Mouse (Mus musculus): ENCODE data around the gene Pik3cb. TPM values are rescaled to one million over a fixed set of nuclear protein-coding genes. Genes with fewer than 3 reads are reported as not detected.
A peak's percentile ranks its signal among the peaks of the same experiment; 100 is the strongest.

Gene Pik3cb
- total RNA-seq, 1 experiment from 2014 or later = 5.8 TPM

GRCm38 (mm10) chr9:99152699-99153490, 12.5 kb upstream of the Pik3cb start:
- ATAC-seq (replicated peaks; ENCODE audit: low read depth, poor library complexity, severe bottlenecking) = no peak

- ATAC-seq (replicated peaks; ENCODE audit: low read depth, poor library complexity, severe bottlenecking) = no peak; the same call in 1 of the 2 replicates
These were observed 6.7 kb upstream of the Pik3cb start for GRCm38 (mm10) chr9:99146855-99147735.

DNA sequence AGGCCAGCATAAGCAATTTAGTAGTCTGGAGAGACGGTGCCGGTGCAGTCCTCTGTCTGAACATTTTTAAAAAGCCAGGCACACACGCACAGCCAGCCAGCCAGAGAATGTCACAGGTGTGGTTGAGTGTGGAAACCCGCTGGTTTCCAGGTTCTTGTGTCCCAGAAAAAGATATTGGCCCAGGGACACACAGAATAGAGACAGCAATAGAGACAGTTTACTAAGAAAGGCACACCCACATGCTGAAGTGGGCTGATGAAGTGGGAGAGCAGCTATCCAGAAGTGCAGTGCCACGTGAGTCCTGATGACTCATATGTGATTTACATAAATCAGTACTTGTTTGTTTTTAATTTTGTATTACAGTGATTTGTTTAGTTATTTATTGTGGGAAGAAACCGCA, 5.3 kb upstream of the Pik3cb start:
- no peak for ATAC-seq (replicated peaks; ENCODE audit: low read depth, poor library complexity, severe bottlenecking)

GRCm38 (mm10) chr9:99144416-99144989, 4.1 kb upstream of the Pik3cb start:
- ATAC-seq (replicated peaks; ENCODE audit: low read depth, poor library complexity, severe bottlenecking) = no peak

DNA sequence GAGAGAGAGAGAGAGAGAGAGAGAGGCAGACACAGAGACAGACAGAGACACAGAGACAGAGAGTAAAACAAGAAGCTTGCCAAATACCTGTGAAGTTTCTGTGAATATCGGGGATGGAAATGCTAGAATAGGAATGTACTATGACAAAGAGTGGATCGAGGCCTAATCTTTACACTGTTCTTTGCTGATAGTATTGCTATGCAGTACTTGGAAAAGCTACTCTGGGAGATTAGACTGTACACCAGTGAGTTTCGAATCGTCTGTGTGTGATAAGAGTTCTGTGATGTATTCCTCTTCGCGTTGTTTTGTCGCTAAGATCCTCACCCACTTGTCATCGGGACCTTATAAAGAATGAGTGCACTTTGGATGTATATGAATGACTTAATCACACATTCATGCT, 1.2 kb upstream of the Pik3cb start:
- no peak for ATAC-seq (replicated peaks; ENCODE audit: low read depth, poor library complexity, severe bottlenecking)

GRCm38 (mm10) chr9:99141171-99141570, 750 bp upstream of the Pik3cb start:
- no peak for ATAC-seq (replicated peaks; ENCODE audit: low read depth, poor library complexity, severe bottlenecking)

GRCm38 (mm10) chr9:99139194-99140023, 1.0 kb downstream of the Pik3cb start:
- peak; percentile 30 for ATAC-seq (replicated peaks; ENCODE audit: low read depth, poor library complexity, severe bottlenecking)

- ATAC-seq (replicated peaks; ENCODE audit: low read depth, poor library complexity, severe bottlenecking) = no peak
These were observed 3.1 kb downstream of the Pik3cb start for GRCm38 (mm10) chr9:99137301-99137700.

DNA sequence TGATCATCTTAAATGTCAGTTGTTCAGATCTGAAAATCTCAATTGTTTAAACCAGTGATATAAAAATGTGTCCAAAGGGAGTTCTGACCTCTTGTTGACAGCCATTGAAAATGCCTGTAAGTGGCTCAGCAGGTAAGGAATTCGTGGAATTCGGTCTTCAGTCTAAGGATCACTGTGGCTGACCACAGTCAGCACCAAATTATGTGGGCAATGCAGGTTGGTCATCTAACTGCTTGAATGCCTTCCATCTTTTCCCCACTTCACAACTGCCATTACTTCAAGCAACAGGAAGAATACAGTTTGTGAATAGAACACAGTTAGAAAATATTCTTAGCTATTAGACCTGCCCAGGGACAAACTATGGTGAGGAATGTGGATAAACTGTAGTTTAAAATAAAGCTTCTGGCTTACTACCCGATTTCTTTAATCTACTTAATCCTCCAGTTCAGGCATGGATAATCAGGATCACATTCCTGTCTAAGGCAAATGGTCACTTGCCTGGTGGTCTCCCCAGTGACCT, 8.4 kb downstream of the Pik3cb start:
- ATAC-seq (replicated peaks; ENCODE audit: low read depth, poor library complexity, severe bottlenecking) = no peak

GRCm38 (mm10) chr9:99131119-99131518, 9.3 kb downstream of the Pik3cb start:
- ATAC-seq (replicated peaks; ENCODE audit: low read depth, poor library complexity, severe bottlenecking) = no peak

- ATAC-seq (replicated peaks; ENCODE audit: low read depth, poor library complexity, severe bottlenecking) = no peak
These were observed 12.8 kb downstream of the Pik3cb start for GRCm38 (mm10) chr9:99127578-99127977.

DNA sequence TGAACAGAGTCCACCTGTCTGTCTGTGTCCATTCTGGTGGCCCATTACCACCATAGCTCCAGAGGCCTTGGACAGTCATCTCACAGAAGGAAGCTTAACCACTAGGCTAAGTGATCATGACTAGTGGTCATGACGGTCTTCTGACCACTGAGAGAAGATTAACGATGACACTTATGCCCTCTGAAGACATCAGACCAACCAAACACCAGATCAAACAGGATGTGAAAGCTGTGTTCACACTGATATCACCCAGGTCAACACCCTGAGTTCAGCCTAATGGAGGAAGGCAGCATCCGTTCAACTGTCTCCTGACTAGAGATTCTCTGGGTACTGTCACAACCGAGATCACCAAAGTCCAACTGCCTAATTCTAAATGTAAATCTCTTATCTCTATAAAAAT, 17.7 kb downstream of the Pik3cb start:
- ATAC-seq (replicated peaks; ENCODE audit: low read depth, poor library complexity, severe bottlenecking) = peak; percentile 85

DNA sequence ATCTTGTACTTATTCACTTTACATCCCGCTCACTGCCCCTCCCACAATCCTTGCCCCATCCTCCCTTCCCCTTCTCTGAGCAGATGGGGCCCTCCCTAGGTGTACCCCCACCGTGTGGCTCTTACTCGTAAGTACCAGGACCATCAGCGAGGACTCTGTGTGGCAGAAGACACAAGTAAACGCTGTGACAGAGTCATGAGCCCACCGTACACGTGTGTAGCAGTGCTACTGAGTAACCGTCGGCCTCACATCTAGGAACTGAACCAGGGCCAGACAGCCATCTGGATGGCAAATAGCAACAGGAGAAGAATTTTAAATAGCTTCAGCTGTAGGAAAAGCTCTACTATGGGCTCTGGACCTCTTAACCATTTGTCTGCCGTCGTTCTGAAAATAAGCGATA, 28.0 kb downstream of the Pik3cb start:
- ATAC-seq (replicated peaks; ENCODE audit: low read depth, poor library complexity, severe bottlenecking) = no peak

GRCm38 (mm10) chr9:99111085-99111484, 29.3 kb downstream of the Pik3cb start:
- no peak for ATAC-seq (replicated peaks; ENCODE audit: low read depth, poor library complexity, severe bottlenecking)

GRCm38 (mm10) chr9:99110213-99110612, 30.2 kb downstream of the Pik3cb start:
- ATAC-seq (replicated peaks; ENCODE audit: low read depth, poor library complexity, severe bottlenecking) = peak; percentile 26; the same call in 1 of the 2 replicates

DNA sequence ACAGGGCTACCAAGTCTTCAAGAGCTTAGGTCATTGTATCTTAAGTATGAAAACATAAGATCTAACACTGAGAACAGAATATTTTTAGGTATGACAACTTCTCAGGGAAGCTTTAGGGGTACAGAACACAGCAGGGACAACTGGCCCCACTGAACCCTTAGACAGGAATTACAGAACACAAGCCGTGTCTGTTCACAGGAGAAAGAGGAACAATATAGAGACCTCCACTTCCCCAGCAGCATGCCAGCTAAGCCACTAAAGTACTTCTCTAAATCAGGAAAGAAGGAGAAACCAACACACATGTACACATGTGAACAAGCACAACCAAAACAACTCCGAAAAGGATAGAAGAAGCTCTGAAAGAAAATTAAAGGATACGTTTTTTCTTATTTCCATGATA, 30.8 kb downstream of the Pik3cb start:
- ATAC-seq (replicated peaks; ENCODE audit: low read depth, poor library complexity, severe bottlenecking) = peak; percentile 92

- ATAC-seq (replicated peaks; ENCODE audit: low read depth, poor library complexity, severe bottlenecking) = 0 out of 2 replicates have a peak, but pooled peaks have one; percentile 41
These were observed 36.0 kb downstream of the Pik3cb start for GRCm38 (mm10) chr9:99104449-99104848.

- no peak for ATAC-seq (replicated peaks; ENCODE audit: low read depth, poor library complexity, severe bottlenecking)
These were observed 36.6 kb downstream of the Pik3cb start for GRCm38 (mm10) chr9:99103865-99104264.

DNA sequence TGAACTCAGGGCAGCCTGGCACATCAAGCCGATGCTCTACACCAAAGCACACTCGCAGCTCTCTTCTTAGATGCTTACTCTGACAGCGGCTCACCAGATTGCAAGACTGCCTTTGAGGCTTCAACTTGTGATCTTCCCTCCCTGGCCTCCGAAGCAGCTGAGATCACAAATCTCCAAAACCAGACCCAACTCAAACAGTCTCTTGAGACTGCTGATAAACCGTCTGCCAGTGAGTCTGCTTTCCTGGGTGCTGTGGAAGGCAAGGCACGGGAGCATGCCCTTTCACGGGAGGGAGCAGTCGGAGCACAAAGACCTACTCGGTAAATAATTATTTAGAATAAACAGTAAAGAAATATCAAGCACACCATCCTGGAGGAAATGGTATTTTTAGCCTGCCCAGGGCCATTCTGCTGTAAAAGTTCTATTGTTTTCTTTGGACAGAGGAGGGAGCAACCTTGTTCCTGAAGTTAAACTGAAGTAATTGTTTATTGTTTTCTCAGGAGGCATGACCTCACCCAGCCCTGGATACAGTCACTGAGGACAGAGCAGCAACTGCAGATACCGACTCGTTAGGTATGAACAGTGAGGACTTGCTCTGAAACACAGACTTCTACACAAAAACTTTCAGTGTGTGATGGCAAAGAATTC, 41.8 kb downstream of the Pik3cb start:
- no peak for ATAC-seq (replicated peaks; ENCODE audit: low read depth, poor library complexity, severe bottlenecking)
